Mouse (Mus musculus) gastrocnemius, postnatal 4 days (tissue): Measurements from ENCODE around the gene Slc51a. TPM values are rescaled to one million over a fixed set of nuclear protein-coding genes. Genes with fewer than 3 reads are reported as not detected.

ENCODE experiments used
- DNase-seq, 2 experiments: peaks; one replicate each; pipeline ENCODE4 v3.0.0; 2021 to 2022; ENCODE audit warnings: low spot score in 2 of 2, mixed read lengths in 2 of 2
- long read RNA-seq, 2 experiments: library from polyadenylated mRNA; stranded (forward); transcript quantifications; one replicate each; pipeline ENCODE4 v2.0.0; 2021
- total RNA-seq, 2 experiments: library from RNA; stranded (reverse); gene quantifications; 2 replicates each; pipeline ENCODE4 v1.2.3; 2021

Slc51a gene
- total RNA-seq: not detected
- long read RNA-seq, experiment 1: 0 reads
- long read RNA-seq, experiment 2: 0 reads

- no peak for DNase-seq
Observed at GRCm38 (mm10) chr16:32487234-32488111, at the start of gene Slc51a. Slc51a (minus strand) TSS chr16:32487879.

GRCm38 (mm10) chr16:32535157-32535751 is 47.6 kb upstream of the Slc51a start:
- no peak for DNase-seq

- DNase-seq: no peak
Observed at GRCm38 (mm10) chr16:32532878-32533826, 45.5 kb upstream of the Slc51a start.

GRCm38 (mm10) chr16:32526906-32527305 is 39.2 kb upstream of the Slc51a start:
- DNase-seq: no peak

GRCm38 (mm10) chr16:32524244-32524615 is 36.6 kb upstream of the Slc51a start:
- no peak for DNase-seq

GRCm38 (mm10) chr16:32523462-32524243 is 36.0 kb upstream of the Slc51a start:
- peak in 1 of 2 experiments; percentile 57 for DNase-seq

- no peak for DNase-seq
Observed at GRCm38 (mm10) chr16:32522578-32523194, 35.0 kb upstream of the Slc51a start.

- no peak for DNase-seq
Observed at GRCm38 (mm10) chr16:32520372-32520748, 32.7 kb upstream of the Slc51a start.

GRCm38 (mm10) chr16:32519656-32520371 is 32.1 kb upstream of the Slc51a start:
- DNase-seq: no peak

GRCm38 (mm10) chr16:32517785-32518481 is 30.3 kb upstream of the Slc51a start:
- no peak for DNase-seq

- DNase-seq: no peak
Observed at GRCm38 (mm10) chr16:32516006-32516962, 28.6 kb upstream of the Slc51a start.

GRCm38 (mm10) chr16:32513948-32514347 is 26.3 kb upstream of the Slc51a start:
- no peak for DNase-seq

GRCm38 (mm10) chr16:32513401-32513800 is 25.7 kb upstream of the Slc51a start:
- DNase-seq: no peak

GRCm38 (mm10) chr16:32512921-32513320 is 25.2 kb upstream of the Slc51a start:
- no peak for DNase-seq

- no peak for DNase-seq
Observed at GRCm38 (mm10) chr16:32511827-32512490, 24.3 kb upstream of the Slc51a start.

- no peak for DNase-seq
Observed at GRCm38 (mm10) chr16:32511338-32511734, 23.7 kb upstream of the Slc51a start.
